Mouse (Mus musculus) neutrophil, adult 5-6 weeks (primary cell): ENCODE results near the gene Olfr1040. TPM values are rescaled to one million over a fixed set of nuclear protein-coding genes. Genes with fewer than 3 reads are reported as not detected.
A peak's percentile ranks its signal among the peaks of the same experiment; 100 is the strongest.

Experiments
- ATAC-seq: fragments of 151-379, 151-347 bp; 2 replicates; pipeline ENCODE4 v1.8.0; 2017; ENCODE audit warnings: mild to moderate bottlenecking, moderate TSS enrichment; ENCODE audit not compliant: insufficient number of reproducible peaks, poor library complexity, low FRiP score, severe bottlenecking; ENCODE audit errors: extremely low read depth
- total RNA-seq: library from RNA; stranded (forward); fragments of 200-1000 nt; gene quantifications from 2 replicates; pipeline ENCODE4 v1.2.3, GENCODE M21; 2017

Gene Olfr1040
- total RNA-seq = not detected in 2 replicates

DNA sequence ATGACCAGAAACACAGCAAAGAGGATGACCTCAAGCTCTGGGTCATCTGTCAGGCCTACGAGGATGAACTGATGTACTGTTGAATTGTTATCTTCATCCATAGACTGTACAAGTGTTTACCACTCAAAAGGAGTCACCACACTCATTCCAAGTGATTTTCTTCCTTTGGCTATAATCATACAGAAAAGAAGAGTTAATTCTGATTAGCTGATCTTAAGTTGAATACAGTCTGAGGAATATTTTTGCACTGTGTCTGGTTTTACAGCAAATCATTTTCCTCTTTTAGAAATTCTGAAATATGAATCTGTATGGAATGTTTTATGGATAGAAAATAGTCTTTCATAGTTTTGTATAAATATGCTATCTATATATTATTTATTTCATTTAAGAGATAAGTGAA lies at the start of gene Olfr1040:
TSS of gene Olfr1040 (minus strand) at position 101 of the 400 bp plus-strand sequence.
- no peak for ATAC-seq

DNA sequence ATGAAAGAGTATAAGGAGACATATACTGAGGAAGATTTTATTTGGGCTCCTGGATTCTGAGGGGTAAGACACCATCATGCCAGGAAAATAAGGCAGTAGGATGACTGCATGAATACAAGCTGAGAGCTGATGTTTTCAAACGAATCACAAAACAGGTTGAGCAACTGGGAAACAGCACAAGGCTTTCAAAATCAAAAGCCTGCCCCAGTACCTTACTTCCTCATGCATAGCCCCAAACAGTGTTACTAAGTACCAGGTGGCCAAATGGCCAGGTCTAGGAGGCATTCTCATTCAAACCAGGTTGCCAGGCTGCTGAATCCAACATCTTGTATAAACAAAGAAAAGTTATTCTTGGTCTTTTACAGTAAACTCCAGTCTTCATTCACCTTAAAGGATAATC lies 49.3 kb upstream of the Olfr1040 start:
- 0 out of 2 replicates have a peak, but pooled peaks have one; percentile 64 for ATAC-seq

DNA sequence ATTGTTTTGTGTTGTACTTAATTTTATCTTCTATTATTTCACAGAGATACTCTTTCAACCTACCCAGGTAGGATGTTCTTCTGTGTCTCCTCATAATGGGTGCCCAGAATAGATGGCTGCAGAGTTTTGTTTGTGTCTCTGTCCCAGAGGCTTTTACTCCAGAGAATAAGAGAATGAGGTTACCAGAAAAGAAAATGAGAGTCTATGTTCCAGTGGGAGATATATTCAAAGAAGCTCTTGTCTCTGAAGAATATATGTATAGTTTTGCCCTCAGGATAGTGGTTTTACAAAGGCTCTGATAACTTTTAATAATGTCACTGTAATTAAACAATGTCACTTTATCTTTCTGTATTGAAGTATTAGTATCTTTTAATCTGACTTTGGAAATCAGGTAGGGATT lies 39.1 kb upstream of the Olfr1040 start, which contains the start of gene Olfr52:
TSS of gene Olfr52 (minus strand) at position 101 of the 400 bp plus-strand sequence.
- ATAC-seq = no peak

DNA sequence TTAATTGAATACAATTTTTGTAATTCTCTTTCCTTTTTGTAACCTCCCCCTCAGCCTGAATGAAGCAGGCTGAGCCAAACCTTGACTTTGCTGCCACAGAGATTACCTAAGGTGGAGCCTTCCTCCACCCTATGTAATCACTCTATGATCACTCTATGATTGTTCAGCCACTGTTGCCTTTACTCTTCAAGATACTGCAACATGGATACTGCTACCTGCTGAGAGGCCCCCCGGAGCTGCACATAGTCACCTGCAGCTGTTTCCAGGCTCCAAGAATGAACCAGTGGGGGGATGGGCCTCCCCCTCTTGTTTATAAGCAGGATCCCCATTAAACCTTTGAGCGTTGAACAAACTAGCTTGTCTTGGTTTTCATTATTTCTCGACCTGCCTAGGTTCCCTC lies 33.4 kb upstream of the Olfr1040 start:
- ATAC-seq = no peak

DNA sequence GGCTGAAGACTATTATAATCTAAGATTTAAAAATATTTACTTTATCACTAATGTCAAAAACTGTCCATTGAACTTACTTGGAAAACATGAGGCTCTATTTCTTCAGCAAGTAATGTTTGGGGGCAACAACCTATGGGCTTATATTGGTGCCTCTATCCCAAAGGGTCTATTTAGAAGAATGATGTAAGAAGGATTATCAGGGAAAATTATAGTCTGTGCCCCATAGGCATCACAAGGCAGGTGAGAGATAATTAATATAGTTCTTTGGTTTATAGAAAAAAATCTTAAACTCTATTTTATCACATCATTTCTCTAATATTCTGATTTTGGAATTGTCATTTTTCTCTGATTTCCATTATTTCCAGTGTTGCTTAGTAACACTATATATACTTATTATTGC lies 31.2 kb upstream of the Olfr1040 start, which contains the start of gene Olfr1044:
TSS of gene Olfr1044 (minus strand) at position 101 of the 400 bp plus-strand sequence.
- no peak for ATAC-seq

DNA sequence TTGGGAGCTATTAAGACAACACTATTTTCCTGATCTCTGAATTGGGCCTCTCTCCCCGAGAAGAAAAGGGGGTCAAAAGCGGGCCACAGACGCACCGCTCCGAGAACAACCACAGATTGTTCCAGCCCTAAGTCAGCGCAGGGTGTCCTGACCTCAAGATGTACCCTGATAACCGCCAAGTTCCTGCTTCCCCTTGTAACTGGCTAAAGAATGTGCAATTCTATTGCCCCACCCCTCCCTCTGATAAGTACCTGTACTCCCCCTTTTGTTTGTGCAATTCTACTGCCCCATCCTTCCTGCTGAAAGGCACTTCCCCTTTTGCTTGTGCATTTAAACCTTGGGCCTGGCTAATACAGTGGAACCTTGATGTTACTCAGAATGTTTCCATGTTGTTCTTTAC lies 28.9 kb upstream of the Olfr1040 start:
- ATAC-seq = peak; percentile 91

DNA sequence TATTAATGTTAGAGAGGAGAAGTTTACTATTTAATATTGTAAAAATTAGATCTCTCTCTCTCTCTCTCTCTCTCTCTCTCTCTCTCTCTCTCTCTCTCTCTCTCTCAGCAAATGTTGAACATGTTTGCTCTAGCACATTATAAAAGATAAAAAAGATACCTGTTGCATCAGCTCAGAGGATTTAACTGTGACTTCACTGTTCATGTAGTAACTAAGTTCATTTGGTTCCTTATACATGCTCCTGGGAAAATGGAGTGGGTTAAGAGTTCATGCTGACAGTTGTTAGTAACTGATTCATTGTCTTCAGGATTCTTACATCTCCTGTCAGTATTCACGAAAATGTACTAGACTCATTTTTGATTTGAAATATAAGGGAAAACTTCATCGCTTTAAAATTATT lies 20.9 kb upstream of the Olfr1040 start, which contains the start of gene Olfr1043:
TSS of gene Olfr1043 (minus strand) at position 101 of the 400 bp plus-strand sequence.
- no peak for ATAC-seq

DNA sequence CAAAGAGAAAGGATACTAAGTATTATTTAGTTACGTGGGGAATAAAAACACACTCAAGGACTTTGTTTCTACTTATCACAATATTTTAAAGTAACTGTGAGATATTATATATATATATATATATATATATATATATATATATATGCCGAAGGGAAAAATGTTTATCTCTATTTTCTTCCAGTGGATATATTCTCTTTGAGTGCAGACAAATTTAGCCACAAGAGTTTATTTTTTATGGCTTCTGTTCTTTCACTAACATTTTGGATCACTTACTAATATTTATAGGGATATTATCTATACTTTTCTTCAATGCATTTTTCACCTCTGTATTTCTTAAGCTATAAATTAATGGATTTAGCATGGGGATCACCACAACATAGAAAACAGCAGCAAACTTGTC lies 15.2 kb upstream of the Olfr1040 start, which contains the start of gene Olfr1042:
TSS of gene Olfr1042 (minus strand) at position 101 of the 400 bp plus-strand sequence.
- no peak for ATAC-seq

DNA sequence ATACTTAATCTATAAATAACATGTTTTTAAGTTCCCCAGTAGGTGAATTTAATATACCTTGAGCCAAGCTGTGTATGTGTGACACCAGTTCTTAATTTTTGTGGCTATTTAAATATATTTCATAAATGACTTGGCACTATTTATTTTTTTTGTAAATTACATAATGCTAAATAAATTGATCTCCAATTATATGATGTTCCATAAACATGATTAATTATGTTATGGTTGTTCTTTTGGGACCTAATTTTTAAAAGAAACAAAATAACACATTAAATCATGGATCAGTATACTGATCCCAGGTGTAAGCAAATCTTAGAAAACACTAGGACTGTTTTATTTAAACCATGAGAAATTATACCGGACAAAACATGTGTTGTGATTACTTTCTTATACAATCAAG lies 10.7 kb downstream of the Olfr1040 start, which contains the start of gene Olfr1039:
TSS of gene Olfr1039 (minus strand) at position 101 of the 400 bp plus-strand sequence.
- no peak for ATAC-seq

Other genes starting within 250 kb of the Olfr1040 start
- gene Olfr1024, start 241.7 kb downstream of the Olfr1040 start, total RNA-seq = not detected in 2 replicates
- not detected in 2 replicates for gene Olfr1025-ps1, start 231.5 kb downstream of the Olfr1040 start, total RNA-seq
- gene Olfr1026, start 225.2 kb downstream of the Olfr1040 start, total RNA-seq = not detected in 2 replicates
- not detected in 2 replicates for gene Olfr1028, start 196.3 kb downstream of the Olfr1040 start, total RNA-seq
- not detected in 2 replicates for gene Olfr1029, start 172.8 kb downstream of the Olfr1040 start, total RNA-seq
- not detected in 2 replicates for gene Olfr1030, start 167.5 kb downstream of the Olfr1040 start, total RNA-seq
- gene Olfr1031, start 156.4 kb downstream of the Olfr1040 start, total RNA-seq = not detected in 2 replicates
- gene Olfr1032, start 141.2 kb downstream of the Olfr1040 start, total RNA-seq = not detected in 2 replicates
- not detected in 2 replicates for gene Olfr1033, start 126.1 kb downstream of the Olfr1040 start, total RNA-seq
- gene Olfr1034, start 100.9 kb downstream of the Olfr1040 start, total RNA-seq = 0.12 TPM in 1 of 2 replicates, not detected in the other
- not detected in 2 replicates for gene Olfr1036, start 72.7 kb downstream of the Olfr1040 start, total RNA-seq
- gene Olfr1037, start 59.3 kb downstream of the Olfr1040 start, total RNA-seq = not detected in 2 replicates
- gene Olfr1039, start 10.8 kb downstream of the Olfr1040 start, total RNA-seq = 0.12 TPM in 1 of 2 replicates, not detected in the other
- 0.12 TPM in 1 of 2 replicates, not detected in the other for gene Olfr1042, start 15.1 kb upstream of the Olfr1040 start, total RNA-seq
- gene Olfr1043, start 20.8 kb upstream of the Olfr1040 start, total RNA-seq = not detected in 2 replicates
- gene Olfr1044, start 31.1 kb upstream of the Olfr1040 start, total RNA-seq = not detected in 2 replicates
- gene Olfr52, start 39.0 kb upstream of the Olfr1040 start, total RNA-seq = 0.37 TPM in 1 of 2 replicates, not detected in the other
- not detected in 2 replicates for gene Olfr1045, start 56.3 kb upstream of the Olfr1040 start, total RNA-seq
- gene Olfr1046, start 72.6 kb upstream of the Olfr1040 start, total RNA-seq = not detected in 2 replicates
- not detected in 2 replicates for gene Olfr1047, start 84.7 kb upstream of the Olfr1040 start, total RNA-seq
- not detected in 2 replicates for gene Olfr1048, start 93.6 kb upstream of the Olfr1040 start, total RNA-seq
- gene Olfr1049, start 111.6 kb upstream of the Olfr1040 start, total RNA-seq = not detected in 2 replicates
- 0.58 TPM in 1 of 2 replicates, not detected in the other for gene Olfr1051, start 132.4 kb upstream of the Olfr1040 start, total RNA-seq
- gene Olfr1052, start 145.7 kb upstream of the Olfr1040 start, total RNA-seq = not detected in 2 replicates
- gene Olfr1053, start 168.6 kb upstream of the Olfr1040 start, total RNA-seq = not detected in 2 replicates
- gene Olfr1054, start 188.7 kb upstream of the Olfr1040 start, total RNA-seq = not detected in 2 replicates
- gene Olfr1055, start 203.6 kb upstream of the Olfr1040 start, total RNA-seq = not detected in 2 replicates
- gene Olfr1056, start 215.7 kb upstream of the Olfr1040 start, total RNA-seq = not detected in 2 replicates
- gene Olfr1057, start 231.7 kb upstream of the Olfr1040 start, total RNA-seq = not detected in 2 replicates
- not detected in 2 replicates for gene Olfr1058, start 241.8 kb upstream of the Olfr1040 start, total RNA-seq